Mouse (Mus musculus): ENCODE data around the gene Ank. TPM values are rescaled to one million over a fixed set of nuclear protein-coding genes. Genes with fewer than 3 reads are reported as not detected.

Gene Ank
- polyA plus RNA-seq, 1 experiment = 21.5 TPM

DNA sequence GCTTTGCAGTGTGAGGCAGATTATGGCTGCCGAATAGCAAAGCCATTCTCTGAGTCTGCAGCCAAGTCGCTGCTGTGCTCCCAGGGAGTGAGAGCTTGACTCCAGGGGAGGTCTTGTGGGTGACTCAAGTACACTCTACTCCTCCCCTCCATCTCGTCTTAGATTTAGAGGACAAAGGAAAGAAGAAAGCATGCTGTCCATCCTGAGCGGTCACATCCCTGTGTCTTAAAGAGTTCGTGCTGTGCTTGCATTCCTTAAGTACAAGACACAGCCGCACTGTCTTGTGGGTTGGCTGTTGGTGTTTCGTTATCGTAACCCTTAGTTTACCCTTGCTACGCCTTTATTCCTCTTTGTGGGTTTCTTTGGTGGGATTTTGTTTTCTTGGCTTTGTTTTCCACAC, 24.2 kb downstream of the Ank start:
- DNase-seq = no peak
- H3K4me1 ChIP-seq (replicated peaks; ENCODE audit: control insufficient read depth, insufficient read depth, low read length) = no peaks in the 10 kb centered on the region
- H3K27me3 ChIP-seq (ENCODE audit: control insufficient read depth, insufficient read depth, low read length) = no peaks in the 10 kb centered on the region
- TF ChIP-seq POLR2A (IDR thresholded peaks at IDR 0.05; ENCODE audit: control insufficient read depth, extremely low read depth, insufficient read depth, low read length, poor library complexity) = no peak
- TF ChIP-seq CTCF (IDR thresholded peaks at IDR 0.05; ENCODE audit: borderline replicate concordance, control insufficient read depth, extremely low read depth, insufficient read depth, low read length, poor library complexity) = no peak
- H3K4me3 ChIP-seq (ENCODE audit: control insufficient read depth, insufficient read depth, low read length) = no peak overlapping the region
- H3K36me3 ChIP-seq (ENCODE audit: control insufficient read depth, insufficient read depth, low read length) = no peaks in the 10 kb centered on the region
- 93% methylated on average over 9 of the region's 9 CpGs for WGBS
- no peak overlapping the region for H3K27ac ChIP-seq (ENCODE audit: control insufficient read depth, insufficient read depth, low read length)

DNA sequence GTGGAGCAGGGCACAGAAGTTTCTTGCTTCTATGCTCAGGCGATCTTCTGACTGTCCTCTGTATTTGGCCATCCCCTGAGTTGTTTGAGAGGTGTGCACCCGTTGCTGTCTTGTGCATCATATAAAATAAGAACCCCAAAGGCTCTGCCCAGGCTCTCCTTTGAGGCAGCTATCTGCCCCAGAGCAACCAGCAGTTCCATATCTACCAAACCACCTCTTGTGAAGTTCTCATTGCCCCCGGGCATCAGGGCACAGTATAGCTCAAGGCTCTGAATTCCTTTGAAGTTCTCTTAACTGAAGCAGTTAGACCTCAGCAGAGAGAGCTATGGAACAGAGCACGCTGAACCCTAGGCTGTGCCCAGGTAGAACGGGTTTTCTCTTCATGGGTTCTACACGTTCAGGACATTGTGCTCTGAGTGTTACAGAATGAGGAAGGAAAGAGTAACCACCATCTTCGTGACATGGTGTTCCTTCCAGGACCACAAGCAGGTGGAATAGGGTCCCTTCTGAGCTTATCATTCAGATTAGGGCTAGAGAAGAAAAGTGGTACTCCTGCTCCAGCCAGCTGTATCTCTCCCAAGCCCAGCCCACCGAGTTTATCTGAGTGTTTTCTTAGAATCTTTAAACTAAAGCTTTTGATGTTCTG, 25.1 kb downstream of the Ank start:
- Histone ChIP-seq H3K4me1 (replicated peaks; ENCODE audit: control insufficient read depth, insufficient read depth, low read length) (no peaks in the 10 kb centered on the region), H3K36me3 (ENCODE audit: control insufficient read depth, insufficient read depth, low read length) (no peaks in the 10 kb centered on the region), H3K4me3 (ENCODE audit: control insufficient read depth, insufficient read depth, low read length) (no peak overlapping the region), H3K27me3 (ENCODE audit: control insufficient read depth, insufficient read depth, low read length) (no peaks in the 10 kb centered on the region), H3K27ac (ENCODE audit: control insufficient read depth, insufficient read depth, low read length) (no peak overlapping the region)
- WGBS = 22% methylated on average over 8 of the region's 8 CpGs
- TF ChIP-seq POLR2A (IDR thresholded peaks at IDR 0.05; ENCODE audit: control insufficient read depth, extremely low read depth, insufficient read depth, low read length, poor library complexity) (no peak), CTCF (IDR thresholded peaks at IDR 0.05; ENCODE audit: borderline replicate concordance, control insufficient read depth, extremely low read depth, insufficient read depth, low read length, poor library complexity) (no peak)
- DNase-seq = no peak

DNA sequence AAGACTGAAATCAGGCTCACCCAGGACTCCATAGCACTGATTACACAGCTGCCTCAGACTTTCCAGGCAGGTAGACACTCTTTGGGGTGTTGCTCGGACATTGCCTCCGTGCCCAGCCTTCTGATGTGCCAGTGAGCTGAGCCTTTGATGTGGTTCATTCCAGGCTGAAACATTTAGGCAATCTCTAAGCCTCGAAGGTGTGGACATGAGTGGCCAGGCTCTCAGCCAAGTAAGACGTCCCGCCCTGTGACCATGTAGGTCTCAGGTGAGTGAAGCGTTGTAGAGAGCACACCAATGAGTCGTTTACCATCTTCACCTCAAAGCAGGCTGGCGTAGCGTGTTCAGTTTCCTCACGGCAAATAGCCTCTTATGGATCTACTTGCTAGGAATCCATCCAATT, 25.7 kb downstream of the Ank start:
- Histone ChIP-seq H3K27me3 (ENCODE audit: control insufficient read depth, insufficient read depth, low read length) (no peaks in the 10 kb centered on the region), H3K27ac (ENCODE audit: control insufficient read depth, insufficient read depth, low read length) (no peak overlapping the region), H3K36me3 (ENCODE audit: control insufficient read depth, insufficient read depth, low read length) (no peaks in the 10 kb centered on the region), H3K4me3 (ENCODE audit: control insufficient read depth, insufficient read depth, low read length) (no peak overlapping the region), H3K4me1 (replicated peaks; ENCODE audit: control insufficient read depth, insufficient read depth, low read length) (no peaks in the 10 kb centered on the region)
- TF ChIP-seq CTCF (IDR thresholded peaks at IDR 0.05; ENCODE audit: borderline replicate concordance, control insufficient read depth, extremely low read depth, insufficient read depth, low read length, poor library complexity) = no peak
- TF ChIP-seq POLR2A (IDR thresholded peaks at IDR 0.05; ENCODE audit: control insufficient read depth, extremely low read depth, insufficient read depth, low read length, poor library complexity) = no peak
- WGBS = 73% methylated on average over 10 of the region's 10 CpGs
- no peak for DNase-seq

DNA sequence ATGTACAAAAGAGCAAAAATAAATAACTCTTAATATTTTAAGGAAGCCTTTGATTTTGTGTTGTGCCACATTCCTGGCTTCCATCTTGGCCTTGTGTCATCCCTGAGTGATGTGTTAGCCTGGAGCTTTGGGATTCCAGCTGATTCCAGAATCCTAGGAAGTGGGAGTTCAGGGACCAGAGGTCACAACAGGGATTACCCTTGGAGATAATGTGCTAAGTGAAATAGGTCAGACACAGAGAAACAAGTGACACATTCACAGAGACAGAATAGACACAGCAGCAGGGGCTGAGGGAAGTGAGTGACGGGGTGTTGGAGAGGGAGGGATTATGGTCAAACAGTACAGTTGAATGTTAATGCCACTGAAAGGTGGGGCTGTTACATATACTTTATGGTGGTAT, 26.3 kb downstream of the Ank start:
- TF ChIP-seq CTCF (IDR thresholded peaks at IDR 0.05; ENCODE audit: borderline replicate concordance, control insufficient read depth, extremely low read depth, insufficient read depth, low read length, poor library complexity) = no peak
- no peak for TF ChIP-seq POLR2A (IDR thresholded peaks at IDR 0.05; ENCODE audit: control insufficient read depth, extremely low read depth, insufficient read depth, low read length, poor library complexity)
- Histone ChIP-seq H3K4me1 (replicated peaks; ENCODE audit: control insufficient read depth, insufficient read depth, low read length) (no peaks in the 10 kb centered on the region), H3K4me3 (ENCODE audit: control insufficient read depth, insufficient read depth, low read length) (no peak overlapping the region), H3K36me3 (ENCODE audit: control insufficient read depth, insufficient read depth, low read length) (no peaks in the 10 kb centered on the region), H3K27ac (ENCODE audit: control insufficient read depth, insufficient read depth, low read length) (no peak overlapping the region), H3K27me3 (ENCODE audit: control insufficient read depth, insufficient read depth, low read length) (no peaks in the 10 kb centered on the region)
- 100% methylated on average over 1 of the region's 1 CpGs for WGBS
- no peak for DNase-seq

DNA sequence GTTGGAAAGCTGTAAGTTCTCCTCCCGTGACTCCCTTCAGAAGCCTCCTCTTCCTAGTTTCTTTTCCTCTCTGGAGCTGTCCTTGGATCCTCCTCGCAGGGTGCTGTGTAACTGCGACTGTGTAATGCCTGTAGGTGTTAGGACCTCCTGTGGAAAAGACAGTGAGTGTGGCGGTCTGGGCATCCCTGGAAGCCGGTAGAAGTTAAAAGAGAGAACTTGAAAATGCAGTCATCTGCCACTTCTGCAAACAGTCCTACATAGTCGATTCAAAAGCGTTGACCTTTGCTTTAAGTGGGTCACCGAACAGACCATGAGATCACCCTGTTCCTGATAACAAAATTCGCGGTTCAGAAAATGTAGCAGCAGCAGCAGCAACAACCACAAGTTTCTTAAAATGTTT, 27.0 kb downstream of the Ank start:
- DNase-seq = no peak
- Histone ChIP-seq H3K4me1 (replicated peaks; ENCODE audit: control insufficient read depth, insufficient read depth, low read length) (no peaks in the 10 kb centered on the region), H3K4me3 (ENCODE audit: control insufficient read depth, insufficient read depth, low read length) (no peak overlapping the region), H3K27ac (ENCODE audit: control insufficient read depth, insufficient read depth, low read length) (no peak overlapping the region), H3K36me3 (ENCODE audit: control insufficient read depth, insufficient read depth, low read length) (no peaks in the 10 kb centered on the region), H3K27me3 (ENCODE audit: control insufficient read depth, insufficient read depth, low read length) (no peaks in the 10 kb centered on the region)
- TF ChIP-seq CTCF (IDR thresholded peaks at IDR 0.05; ENCODE audit: borderline replicate concordance, control insufficient read depth, extremely low read depth, insufficient read depth, low read length, poor library complexity) (no peak), POLR2A (IDR thresholded peaks at IDR 0.05; ENCODE audit: control insufficient read depth, extremely low read depth, insufficient read depth, low read length, poor library complexity) (no peak)
- WGBS = 83% methylated on average over 10 of the region's 10 CpGs

DNA sequence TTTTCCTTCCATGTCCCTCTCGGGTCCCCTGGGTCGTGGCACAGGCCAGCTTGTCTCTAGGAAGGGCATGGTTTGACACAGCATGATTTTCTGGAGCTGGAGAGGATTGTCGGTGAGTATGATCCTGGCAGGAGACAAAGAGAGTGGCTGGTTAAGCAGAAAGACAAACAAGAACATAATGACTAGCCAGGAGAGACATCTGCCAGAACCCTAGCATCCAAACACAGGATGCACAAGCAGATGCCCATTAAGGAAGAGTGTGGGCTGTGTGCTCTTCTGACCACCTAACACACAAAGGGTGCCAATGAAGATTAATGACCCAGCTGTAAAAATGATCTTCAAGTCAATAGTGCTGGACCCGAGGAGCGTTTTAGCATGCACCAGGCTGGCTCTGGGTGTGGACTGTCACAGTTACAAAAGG, 29.5 kb downstream of the Ank start:
- TF ChIP-seq CTCF (IDR thresholded peaks at IDR 0.05; ENCODE audit: borderline replicate concordance, control insufficient read depth, extremely low read depth, insufficient read depth, low read length, poor library complexity) (no peak), POLR2A (IDR thresholded peaks at IDR 0.05; ENCODE audit: control insufficient read depth, extremely low read depth, insufficient read depth, low read length, poor library complexity) (no peak)
- Histone ChIP-seq H3K4me1 (replicated peaks; ENCODE audit: control insufficient read depth, insufficient read depth, low read length) (no peaks in the 10 kb centered on the region), H3K27me3 (ENCODE audit: control insufficient read depth, insufficient read depth, low read length) (no peaks in the 10 kb centered on the region), H3K4me3 (ENCODE audit: control insufficient read depth, insufficient read depth, low read length) (no peak overlapping the region), H3K36me3 (ENCODE audit: control insufficient read depth, insufficient read depth, low read length) (no peaks in the 10 kb centered on the region), H3K27ac (ENCODE audit: control insufficient read depth, insufficient read depth, low read length) (no peak overlapping the region)
- 90% methylated on average over 5 of the region's 5 CpGs for WGBS
- DNase-seq = no peak
